Mouse (Mus musculus): ENCODE measurements at regions not wholly inside any gene's neighbourhood (a gene's known extent, or its start where the extent isn't known, plus 50 kb on each side); places are given as distances from the start of the nearest gene placed in this dataset.

- no peak overlapping the region for H3K9ac ChIP-seq (replicated peaks)
Observed at GRCm38 (mm10) chr15:67048621-67049020, 547.9 kb upstream of the Lrrc6 start.

GRCm38 (mm10) chr15:67048148-67048547 lies 547.4 kb upstream of the Lrrc6 start:
- WGBS, result 90% methylated on average over 5 of the region's 5 CpGs
- H3K4me3 ChIP-seq (replicated peaks), result no peak overlapping the region
- ATAC-seq (ENCODE audit: insufficient number of reproducible peaks, insufficient read depth, low FRiP score, low TSS enrichment, low read depth), result no peak; the same call in 1 of the 2 replicates
- H3K9ac ChIP-seq (replicated peaks), result no peak overlapping the region
- no peaks in the 10 kb centered on the region for H3K36me3 ChIP-seq
- H3K4me2 ChIP-seq, result no peak overlapping the region
- H3K4me1 ChIP-seq (replicated peaks), result peaks cover 17% of the 10 kb centered on the region
- no peaks in the 10 kb centered on the region for H3K9me3 ChIP-seq
- no peak overlapping the region for H3K27ac ChIP-seq
- H3K27me3 ChIP-seq, result no peaks in the 10 kb centered on the region

More at GRCm38 (mm10) chr15:67048621-67049020, 547.9 kb upstream of the Lrrc6 start:
- H3K27me3 ChIP-seq, result no peaks in the 10 kb centered on the region
- no peaks in the 10 kb centered on the region for H3K36me3 ChIP-seq
- no peaks in the 10 kb centered on the region for H3K9me3 ChIP-seq
- no peak overlapping the region for H3K27ac ChIP-seq
- WGBS, result 84% methylated on average over 4 of the region's 4 CpGs
- no peak overlapping the region for H3K4me2 ChIP-seq
- H3K4me3 ChIP-seq (replicated peaks), result no peak overlapping the region
- ATAC-seq (ENCODE audit: insufficient number of reproducible peaks, insufficient read depth, low FRiP score, low TSS enrichment, low read depth), result no peak
- peaks cover 17% of the 10 kb centered on the region for H3K4me1 ChIP-seq (replicated peaks)

GRCm38 (mm10) chr15:67045920-67046804 lies 545.5 kb upstream of the Lrrc6 start:
- H3K4me2 ChIP-seq, result no peak overlapping the region
- 75% methylated on average over 12 of the region's 12 CpGs for WGBS
- H3K9me3 ChIP-seq, result no peaks in the 10 kb centered on the region
- H3K27ac ChIP-seq, result peak overlapping the region; percentile 72
- H3K9ac ChIP-seq (replicated peaks), result no peak overlapping the region
- H3K27me3 ChIP-seq, result no peaks in the 10 kb centered on the region
- ATAC-seq (ENCODE audit: insufficient number of reproducible peaks, insufficient read depth, low FRiP score, low TSS enrichment, low read depth), result no peak
- peaks cover 17% of the 10 kb centered on the region for H3K4me1 ChIP-seq (replicated peaks)
- H3K36me3 ChIP-seq, result no peaks in the 10 kb centered on the region
- H3K4me3 ChIP-seq (replicated peaks), result no peak overlapping the region

- ATAC-seq (ENCODE audit: insufficient number of reproducible peaks, insufficient read depth, low FRiP score, low TSS enrichment, low read depth), result peak; percentile 8; the same call in 1 of the 2 replicates
- 28% methylated on average over 3 of the region's 3 CpGs for WGBS
- no peaks in the 10 kb centered on the region for H3K9me3 ChIP-seq
Observed at GRCm38 (mm10) chr15:67045329-67045728, 544.6 kb upstream of the Lrrc6 start.

GRCm38 (mm10) chr15:67044806-67045205 lies 544.1 kb upstream of the Lrrc6 start:
- no peak overlapping the region for H3K4me2 ChIP-seq
- peaks cover 26% of the 10 kb centered on the region for H3K4me1 ChIP-seq (replicated peaks)
- H3K9me3 ChIP-seq, result no peaks in the 10 kb centered on the region
- no peak overlapping the region for H3K27ac ChIP-seq
- no peak overlapping the region for H3K4me3 ChIP-seq (replicated peaks)
- H3K27me3 ChIP-seq, result no peaks in the 10 kb centered on the region
- H3K9ac ChIP-seq (replicated peaks), result no peak overlapping the region
- no peak for ATAC-seq (ENCODE audit: insufficient number of reproducible peaks, insufficient read depth, low FRiP score, low TSS enrichment, low read depth)
- WGBS, result 85% methylated on average over 4 of the region's 4 CpGs
- H3K36me3 ChIP-seq, result no peaks in the 10 kb centered on the region

More at GRCm38 (mm10) chr15:67045329-67045728, 544.6 kb upstream of the Lrrc6 start:
- H3K36me3 ChIP-seq, result no peaks in the 10 kb centered on the region
- H3K27ac ChIP-seq, result no peak overlapping the region
- H3K4me3 ChIP-seq (replicated peaks), result no peak overlapping the region
- peaks cover 20% of the 10 kb centered on the region for H3K4me1 ChIP-seq (replicated peaks)
- no peaks in the 10 kb centered on the region for H3K27me3 ChIP-seq
- H3K4me2 ChIP-seq, result no peak overlapping the region
- no peak overlapping the region for H3K9ac ChIP-seq (replicated peaks)

GRCm38 (mm10) chr15:67042131-67042530 lies 541.4 kb upstream of the Lrrc6 start:
- Histone ChIP-seq H3K4me1 (replicated peaks) (peaks cover 33% of the 10 kb centered on the region), H3K9me3 (no peaks in the 10 kb centered on the region), H3K4me2 (no peak overlapping the region), H3K4me3 (replicated peaks) (no peak overlapping the region), H3K9ac (replicated peaks) (no peak overlapping the region), H3K27ac (no peak overlapping the region), H3K36me3 (no peaks in the 10 kb centered on the region), H3K27me3 (no peaks in the 10 kb centered on the region)
- 79% methylated on average over 2 of the region's 2 CpGs for WGBS
- ATAC-seq (ENCODE audit: insufficient number of reproducible peaks, insufficient read depth, low FRiP score, low TSS enrichment, low read depth), result no peak

- Histone ChIP-seq H3K27me3 (no peaks in the 10 kb centered on the region), H3K9me3 (no peaks in the 10 kb centered on the region), H3K4me1 (replicated peaks) (peaks cover 21% of the 10 kb centered on the region), H3K4me2 (peak overlapping the region; percentile 73), H3K27ac (no peak overlapping the region), H3K4me3 (replicated peaks) (peak overlapping the region; percentile 45), H3K36me3 (no peaks in the 10 kb centered on the region), H3K9ac (replicated peaks) (no peak overlapping the region)
- no peak for ATAC-seq (ENCODE audit: insufficient number of reproducible peaks, insufficient read depth, low FRiP score, low TSS enrichment, low read depth)
- 38% methylated on average over 12 of the region's 12 CpGs for WGBS
Observed at GRCm38 (mm10) chr15:67040229-67040628, 539.5 kb upstream of the Lrrc6 start.

- Histone ChIP-seq H3K4me3 (replicated peaks) (peak overlapping the region; percentile 45), H3K36me3 (no peaks in the 10 kb centered on the region), H3K27me3 (no peaks in the 10 kb centered on the region), H3K9me3 (no peaks in the 10 kb centered on the region), H3K4me1 (replicated peaks) (peaks cover 16% of the 10 kb centered on the region), H3K27ac (peak overlapping the region; percentile 9; the same call in 1 of the 2 replicates), H3K4me2 (peak overlapping the region; percentile 73), H3K9ac (replicated peaks) (peak overlapping the region; percentile 60)
- peak; percentile 89 for ATAC-seq (ENCODE audit: insufficient number of reproducible peaks, insufficient read depth, low FRiP score, low TSS enrichment, low read depth)
- WGBS, result 2% methylated on average over 16 of the region's 16 CpGs
Observed at GRCm38 (mm10) chr15:67039421-67039907, 538.8 kb upstream of the Lrrc6 start.

GRCm38 (mm10) chr15:67037647-67038046 lies 536.9 kb upstream of the Lrrc6 start:
- 85% methylated on average over 4 of the region's 4 CpGs for WGBS
- Histone ChIP-seq H3K4me3 (replicated peaks) (no peak overlapping the region), H3K9ac (replicated peaks) (no peak overlapping the region), H3K4me2 (no peak overlapping the region), H3K36me3 (no peaks in the 10 kb centered on the region), H3K4me1 (replicated peaks) (peaks cover 16% of the 10 kb centered on the region), H3K27ac (no peak overlapping the region), H3K9me3 (no peaks in the 10 kb centered on the region), H3K27me3 (no peaks in the 10 kb centered on the region)
- no peak for ATAC-seq (ENCODE audit: insufficient number of reproducible peaks, insufficient read depth, low FRiP score, low TSS enrichment, low read depth)

- no peak for ATAC-seq (ENCODE audit: insufficient number of reproducible peaks, insufficient read depth, low FRiP score, low TSS enrichment, low read depth)
- Histone ChIP-seq H3K4me1 (replicated peaks) (peaks cover 16% of the 10 kb centered on the region), H3K9me3 (no peaks in the 10 kb centered on the region), H3K4me2 (no peak overlapping the region), H3K4me3 (replicated peaks) (no peak overlapping the region), H3K9ac (replicated peaks) (no peak overlapping the region), H3K27me3 (no peaks in the 10 kb centered on the region), H3K27ac (no peak overlapping the region), H3K36me3 (no peaks in the 10 kb centered on the region)
- 56% methylated on average over 2 of the region's 2 CpGs for WGBS
Observed at GRCm38 (mm10) chr15:67036341-67036740, 535.6 kb upstream of the Lrrc6 start.

- Histone ChIP-seq H3K27me3 (no peaks in the 10 kb centered on the region), H3K27ac (no peak overlapping the region), H3K9ac (replicated peaks) (no peak overlapping the region), H3K4me3 (replicated peaks) (no peak overlapping the region), H3K4me2 (no peak overlapping the region), H3K9me3 (no peaks in the 10 kb centered on the region), H3K4me1 (replicated peaks) (0 out of 2 replicates have a peak, but pooled peaks cover 1% of the 10 kb centered on the region), H3K36me3 (no peaks in the 10 kb centered on the region)
- 83% methylated on average over 2 of the region's 2 CpGs for WGBS
- ATAC-seq (ENCODE audit: insufficient number of reproducible peaks, insufficient read depth, low FRiP score, low TSS enrichment, low read depth), result no peak
Observed at GRCm38 (mm10) chr15:67033936-67034335, 533.2 kb upstream of the Lrrc6 start.
